Mouse (Mus musculus) lung, postnatal 0 days (tissue): ENCODE measurements at regions not wholly inside any gene's neighbourhood (a gene's known extent, or its start where the extent isn't known, plus 50 kb on each side); places are given as distances from the start of the nearest gene placed in this dataset.

Source experiments
- CTCF ChIP-seq: IDR thresholded peaks from 2 replicates; pipeline ENCODE4 v1.5.1; 2016; ENCODE audit warnings: antibody characterized with exemption, mild to moderate bottlenecking
- EP300 ChIP-seq: IDR thresholded peaks from 2 replicates; pipeline ENCODE4 v1.6.1; 2016; ENCODE audit warnings: antibody characterized with exemption, mild to moderate bottlenecking, control low read depth

DNA sequence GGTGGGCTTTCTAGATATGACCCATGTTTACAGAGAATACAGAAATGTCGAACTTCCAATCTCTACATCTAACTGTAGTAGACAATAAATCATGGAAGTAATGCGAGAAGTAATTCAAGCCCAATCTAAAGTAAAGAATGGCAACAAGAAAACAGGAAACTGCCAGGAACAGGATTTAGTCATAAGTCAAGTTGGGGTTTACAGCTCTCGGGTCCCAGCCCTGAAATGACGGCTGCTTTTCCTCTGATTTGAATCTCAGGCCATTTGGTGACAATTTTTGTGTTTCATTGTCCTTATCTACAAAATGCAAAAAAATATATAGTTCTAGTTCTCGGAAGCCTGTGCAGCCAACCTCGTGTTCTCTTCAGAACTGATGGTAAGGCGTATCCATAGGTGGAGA is 195.0 kb upstream of the Pde3a start:
- no peak for TF ChIP-seq CTCF
- TF ChIP-seq EP300 = peak; percentile 13; the same call in 1 of the 2 replicates
